Mouse (Mus musculus) liver, embryonic 14.5 days (tissue): ENCODE measurements at regions not wholly inside any gene's neighbourhood (a gene's known extent, or its start where the extent isn't known, plus 50 kb on each side); places are given as distances from the start of the nearest gene placed in this dataset.

Experiments
- CTCF ChIP-seq: IDR thresholded peaks from 2 replicates; pipeline ENCODE4 v1.5.1; 2016; ENCODE audit warnings: antibody characterized with exemption, low read depth, control low read depth
- EP300 ChIP-seq: IDR thresholded peaks from 2 replicates; pipeline ENCODE4 v1.6.1; 2016; ENCODE audit warnings: antibody characterized with exemption, low read depth

- TF ChIP-seq CTCF (no peak), EP300 (no peak)
Measured at GRCm38 (mm10) chr15:28082411-28082810, 56.8 kb upstream of the Trio start.
